Mouse (Mus musculus): Measurements from ENCODE around the gene Ufc1. TPM values are rescaled to one million over a fixed set of nuclear protein-coding genes. Genes with fewer than 3 reads are reported as not detected.
A peak's percentile ranks its signal among the peaks of the same experiment; 100 is the strongest.

The Ufc1 gene
- total and polyA plus RNA-seq, 2 experiments from 2014 or later = 90.1 to 142 TPM

- DNase-seq (ENCODE audit: low spot score) (no peak), ATAC-seq (no peak)
- H3K4me1 ChIP-seq (ENCODE audit: insufficient read depth, low read length) = peaks cover 6% of the 10 kb centered on the region; the same call in 1 of the 2 replicates
- H3K4me2 ChIP-seq (ENCODE audit: low read depth, low read length) = peak overlapping the region; percentile 75
- no peaks in the 10 kb centered on the region for H3K9me3 ChIP-seq (ENCODE audit: low read length)
- peak overlapping the region; percentile 78; the same call in 1 of the 2 replicates for H3K4me3 ChIP-seq (ENCODE audit: low read length)
- no peak for TF ChIP-seq CTCF (IDR thresholded peaks at IDR 0.05; ENCODE audit: low read depth)
- peak overlapping the region; percentile 92; the same call in 1 of the 2 replicates for H3K9ac ChIP-seq (replicated peaks; ENCODE audit: low read length)
- no peaks in the 10 kb centered on the region for H3K27me3 ChIP-seq (ENCODE audit: insufficient read depth, low read length)
- H3K27ac ChIP-seq = peak overlapping the region; percentile 95; the same call in 1 of the 2 replicates
- WGBS = 68% methylated on average over 4 of the region's 4 CpGs
- peaks cover 32% of the 10 kb centered on the region; the same call in 1 of the 2 replicates for H3K36me3 ChIP-seq (ENCODE audit: insufficient read depth, low read length)
Observed at GRCm38 (mm10) chr1:171288328-171288727, 6.5 kb downstream of the Ufc1 start.

GRCm38 (mm10) chr1:171287136-171288081 is 7.4 kb downstream of the Ufc1 start, which contains the start of gene Usp21:
Gene Usp21 (minus strand): TSS chr1:171287991.
- no peak for TF ChIP-seq CTCF (IDR thresholded peaks at IDR 0.05; ENCODE audit: low read depth)
- whole genome bisulfite sequencing = under 1% methylated on average over 49 of the region's 49 CpGs

GRCm38 (mm10) chr1:171286517-171286916 is 8.3 kb downstream of the Ufc1 start:
- Histone ChIP-seq H3K27ac (no peak overlapping the region), H3K27me3 (ENCODE audit: insufficient read depth, low read length) (no peaks in the 10 kb centered on the region), H3K36me3 (ENCODE audit: insufficient read depth, low read length) (peaks cover 32% of the 10 kb centered on the region; the same call in 1 of the 2 replicates), H3K9me3 (ENCODE audit: low read length) (no peaks in the 10 kb centered on the region), H3K4me3 (ENCODE audit: low read length) (peak overlapping the region; percentile 78), H3K4me1 (ENCODE audit: insufficient read depth, low read length) (peaks cover 6% of the 10 kb centered on the region; the same call in 1 of the 2 replicates), H3K4me2 (ENCODE audit: low read depth, low read length) (peak overlapping the region; percentile 75), H3K9ac (replicated peaks; ENCODE audit: low read length) (no peak overlapping the region)
- TF ChIP-seq CTCF (IDR thresholded peaks at IDR 0.05; ENCODE audit: low read depth) = no peak
- ATAC-seq (no peak), DNase-seq (ENCODE audit: low spot score) (no peak)
- 89% methylated on average over 19 of the region's 19 CpGs for whole genome bisulfite sequencing

More at GRCm38 (mm10) chr1:171287136-171288081, 7.4 kb downstream of the Ufc1 start, which contains the start of gene Usp21:
- peak within 1 kb of the TSS; percentile 78 for H3K4me3 ChIP-seq (ENCODE audit: low read length)
- no peaks in the 10 kb centered on the region for H3K9me3 ChIP-seq (ENCODE audit: low read length)
- H3K9ac ChIP-seq (replicated peaks; ENCODE audit: low read length) = peak within 1 kb of the TSS; percentile 92
- peak within 1 kb of the TSS; percentile 75 for H3K4me2 ChIP-seq (ENCODE audit: low read depth, low read length)
- H3K4me1 ChIP-seq (ENCODE audit: insufficient read depth, low read length) = peaks cover 6% of the 10 kb centered on the region; the same call in 1 of the 2 replicates
- ATAC-seq (peak; percentile 96), DNase-seq (ENCODE audit: low spot score) (peak; percentile 97)
- H3K27me3 ChIP-seq (ENCODE audit: insufficient read depth, low read length) = no peaks in the 10 kb centered on the region
- peak within 1 kb of the TSS; percentile 95 for H3K27ac ChIP-seq
- peaks cover 32% of the 10 kb centered on the region; the same call in 1 of the 2 replicates for H3K36me3 ChIP-seq (ENCODE audit: insufficient read depth, low read length)

DNA sequence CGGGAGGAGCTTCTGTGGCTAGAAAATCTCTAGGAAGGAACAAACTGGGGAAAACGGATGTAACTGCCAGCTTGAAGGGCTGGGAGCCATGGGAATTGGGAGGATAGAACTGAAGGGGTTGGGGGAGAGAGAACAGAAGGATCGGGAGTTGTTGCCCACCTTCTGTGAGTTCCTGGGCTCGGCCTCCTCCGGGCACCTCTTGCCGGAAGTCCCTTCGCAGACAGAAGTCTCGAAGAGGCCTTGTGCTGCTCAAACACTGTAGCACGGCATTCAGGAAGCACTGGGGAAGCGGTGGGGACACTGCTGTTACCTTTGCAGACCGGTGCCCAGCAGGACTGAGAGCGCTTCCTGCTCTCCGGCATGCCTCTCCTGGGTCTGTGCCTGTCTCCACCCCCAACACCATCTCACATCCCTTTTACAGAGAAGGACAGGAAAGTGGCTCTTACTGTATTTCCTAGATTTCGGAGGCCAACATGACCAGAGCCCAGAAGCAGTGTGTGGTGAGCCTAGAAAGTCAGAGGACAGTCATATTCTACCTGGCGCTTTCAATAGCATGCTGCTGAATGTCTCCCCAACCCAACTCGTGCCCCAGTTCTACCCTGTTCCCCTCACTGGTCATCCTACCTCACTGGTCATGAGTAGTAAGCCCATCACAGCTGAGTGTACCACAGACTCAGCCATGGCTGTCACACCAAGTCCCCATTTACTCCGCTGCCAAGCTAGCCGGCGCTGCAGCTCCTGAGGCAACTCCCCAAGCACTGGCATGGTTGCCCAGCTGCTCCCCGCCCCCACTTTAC is 9.5 kb downstream of the Ufc1 start:
- Histone ChIP-seq H3K36me3 (ENCODE audit: insufficient read depth, low read length) (peaks cover 32% of the 10 kb centered on the region; the same call in 1 of the 2 replicates), H3K9ac (replicated peaks; ENCODE audit: low read length) (no peak overlapping the region), H3K4me1 (ENCODE audit: insufficient read depth, low read length) (peaks cover 8% of the 10 kb centered on the region), H3K27me3 (ENCODE audit: insufficient read depth, low read length) (no peaks in the 10 kb centered on the region), H3K9me3 (ENCODE audit: low read length) (no peaks in the 10 kb centered on the region), H3K27ac (no peak overlapping the region), H3K4me3 (ENCODE audit: low read length) (no peak overlapping the region), H3K4me2 (ENCODE audit: low read depth, low read length) (0 out of 2 replicates have a peak overlapping the region, but pooled peaks have one; percentile 4)
- 90% methylated on average over 20 of the region's 20 CpGs for WGBS
- no peak for DNase-seq (ENCODE audit: low spot score)
- no peak for ATAC-seq
- no peak for TF ChIP-seq CTCF (IDR thresholded peaks at IDR 0.05; ENCODE audit: low read depth)

GRCm38 (mm10) chr1:171284491-171284890 is 10.3 kb downstream of the Ufc1 start:
- no peak for TF ChIP-seq CTCF (IDR thresholded peaks at IDR 0.05; ENCODE audit: low read depth)
- Histone ChIP-seq H3K36me3 (ENCODE audit: insufficient read depth, low read length) (peaks cover 27% of the 10 kb centered on the region; the same call in 1 of the 2 replicates), H3K27me3 (ENCODE audit: insufficient read depth, low read length) (no peaks in the 10 kb centered on the region), H3K27ac (no peak overlapping the region), H3K9ac (replicated peaks; ENCODE audit: low read length) (no peak overlapping the region), H3K4me3 (ENCODE audit: low read length) (no peak overlapping the region), H3K9me3 (ENCODE audit: low read length) (no peaks in the 10 kb centered on the region), H3K4me1 (ENCODE audit: insufficient read depth, low read length) (peaks cover 12% of the 10 kb centered on the region), H3K4me2 (ENCODE audit: low read depth, low read length) (no peak overlapping the region)
- WGBS = 90% methylated on average over 15 of the region's 15 CpGs
- DNase-seq (ENCODE audit: low spot score) = no peak
- ATAC-seq = no peak
